Mouse (Mus musculus): Measurements from ENCODE around the gene Psmd13. TPM values are rescaled to one million over a fixed set of nuclear protein-coding genes. Genes with fewer than 3 reads are reported as not detected.

The Psmd13 gene
- polyA plus RNA-seq, 1 experiment from 2014 or later, result 154 TPM

DNA sequence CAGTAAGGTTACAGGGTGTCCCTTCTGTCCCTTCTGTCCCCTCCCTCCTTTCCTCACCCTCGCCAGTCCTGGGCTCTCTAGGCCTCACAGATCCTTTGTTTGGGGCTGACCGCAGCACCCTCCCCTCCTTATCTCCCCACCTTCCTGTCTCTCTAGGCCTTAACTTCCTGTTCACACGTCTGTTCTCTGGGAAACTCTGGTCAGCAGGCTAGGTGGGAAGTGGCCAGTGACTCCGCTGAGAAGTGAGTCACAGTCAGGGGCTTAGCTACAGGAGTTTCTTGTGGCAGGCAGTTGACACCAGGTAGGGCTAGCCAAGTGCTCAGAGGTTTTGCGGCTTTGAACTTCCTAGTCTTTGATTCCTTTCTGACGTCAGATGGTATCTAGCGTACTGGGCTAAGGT lies 65.2 kb downstream of the Psmd13 start:
- Histone ChIP-seq H3K4me1 (replicated peaks) (peaks cover 54% of the 10 kb centered on the region), H3K36me3 (peaks cover 12% of the 10 kb centered on the region; the same call in 1 of the 2 replicates)

DNA sequence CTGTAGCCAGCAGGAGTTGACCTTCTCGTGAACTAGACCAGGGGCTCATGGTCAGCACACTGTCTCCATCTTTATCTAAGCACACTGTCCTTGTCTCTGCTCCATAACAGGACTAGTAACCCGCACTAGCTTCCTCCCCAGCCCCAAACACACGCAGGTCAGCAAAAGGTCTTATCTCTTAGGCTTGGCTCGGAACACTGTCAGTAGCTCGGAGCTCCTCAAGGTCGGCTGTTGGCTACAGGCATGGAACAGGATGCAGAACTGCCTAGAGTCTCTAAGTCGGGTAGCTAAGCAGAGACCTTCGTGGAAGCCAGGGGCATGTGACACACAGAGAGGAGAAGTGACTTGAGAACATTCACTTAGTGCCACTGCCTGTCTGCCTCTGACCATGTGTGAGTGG lies 66.4 kb downstream of the Psmd13 start:
- H3K4me3 ChIP-seq, result no peak overlapping the region
- no peak overlapping the region for H3K4me2 ChIP-seq
- no peak for ATAC-seq (replicated peaks; ENCODE audit: insufficient number of reproducible peaks, insufficient read depth, low FRiP score, low read depth)
- no peaks in the 10 kb centered on the region for H3K9me3 ChIP-seq (replicated peaks)
- peak overlapping the region; percentile 70 for H3K27ac ChIP-seq
- H3K36me3 ChIP-seq, result peaks cover 12% of the 10 kb centered on the region; the same call in 1 of the 2 replicates
- peaks cover 49% of the 10 kb centered on the region for H3K4me1 ChIP-seq (replicated peaks)
- no peaks in the 10 kb centered on the region for H3K27me3 ChIP-seq
- no peak overlapping the region for H3K9ac ChIP-seq
- 30% methylated on average over 8 of the region's 8 CpGs for WGBS

More for the DNA sequence above, 65.2 kb downstream of the Psmd13 start:
- Histone ChIP-seq H3K27ac (peak overlapping the region; percentile 70), H3K9me3 (replicated peaks) (no peaks in the 10 kb centered on the region), H3K4me3 (no peak overlapping the region), H3K27me3 (no peaks in the 10 kb centered on the region), H3K9ac (no peak overlapping the region), H3K4me2 (no peak overlapping the region)
- peak; percentile 41 for ATAC-seq (replicated peaks; ENCODE audit: insufficient number of reproducible peaks, insufficient read depth, low FRiP score, low read depth)
- whole genome bisulfite sequencing, result 36% methylated on average over 7 of the region's 7 CpGs

Other genes with a start within 250 kb of the Psmd13 start
- gene Olfr53, start 235.5 kb upstream of the Psmd13 start, polyA plus RNA-seq (2015; fragmentation: Nextera tagmentation; extraction: Ambion mirVana), result not detected in 2 replicates
- gene Olfr539, start 222.0 kb upstream of the Psmd13 start, polyA plus RNA-seq (2015; fragmentation: Nextera tagmentation; extraction: Ambion mirVana), result not detected in 2 replicates
- not detected in 2 replicates for gene Olfr45, start 200.0 kb upstream of the Psmd13 start, polyA plus RNA-seq (2015; fragmentation: Nextera tagmentation; extraction: Ambion mirVana)
- gene Olfr541, start 184.7 kb upstream of the Psmd13 start, polyA plus RNA-seq (2015; fragmentation: Nextera tagmentation; extraction: Ambion mirVana), result not detected in 2 replicates
- not detected in 2 replicates for gene Cyp2e1, start 118.2 kb upstream of the Psmd13 start, polyA plus RNA-seq (2015; fragmentation: Nextera tagmentation; extraction: Ambion mirVana)
- 0.13 and 0.21 TPM in 2 replicates for gene Syce1, start 94.1 kb upstream of the Psmd13 start, polyA plus RNA-seq (2015; fragmentation: Nextera tagmentation; extraction: Ambion mirVana)
- 0.78 and 0.95 TPM in 2 replicates for gene Zfp941, start 59.8 kb upstream of the Psmd13 start, polyA plus RNA-seq (2015; fragmentation: Nextera tagmentation; extraction: Ambion mirVana)
- gene Urah, start 47.0 kb upstream of the Psmd13 start, polyA plus RNA-seq (2015; fragmentation: Nextera tagmentation; extraction: Ambion mirVana), result 0.68 and 1.4 TPM in 2 replicates
- gene Scgb1c1, start 36.4 kb upstream of the Psmd13 start, polyA plus RNA-seq (2015; fragmentation: Nextera tagmentation; extraction: Ambion mirVana), result 0.36 TPM in 1 of 2 replicates, not detected in the other
- not detected in 2 replicates for gene Odf3, start 34.2 kb upstream of the Psmd13 start, polyA plus RNA-seq (2015; fragmentation: Nextera tagmentation; extraction: Ambion mirVana)
- gene Gm45785, start 25.6 kb upstream of the Psmd13 start, polyA plus RNA-seq (2015; fragmentation: Nextera tagmentation; extraction: Ambion mirVana), result not detected in 2 replicates
- gene Ric8a, start 25.0 kb upstream of the Psmd13 start, polyA plus RNA-seq (2015; fragmentation: Nextera tagmentation; extraction: Ambion mirVana), result 36.0 and 47.3 TPM in 2 replicates
- gene Bet1l, start 24.4 kb upstream of the Psmd13 start, polyA plus RNA-seq (2015; fragmentation: Nextera tagmentation; extraction: Ambion mirVana), result 30.2 and 31.9 TPM in 2 replicates
- 54.1 and 55.8 TPM in 2 replicates for gene Sirt3, start 341 bp downstream of the Psmd13 start, polyA plus RNA-seq (2015; fragmentation: Nextera tagmentation; extraction: Ambion mirVana)
- gene Cox8b, start 18.5 kb downstream of the Psmd13 start, polyA plus RNA-seq (2015; fragmentation: Nextera tagmentation; extraction: Ambion mirVana), result 309 and 515 TPM in 2 replicates
- gene Nlrp6, start 38.9 kb downstream of the Psmd13 start, polyA plus RNA-seq (2015; fragmentation: Nextera tagmentation; extraction: Ambion mirVana), result 0.24 and 2.8 TPM in 2 replicates
- gene Pgghg, start 59.4 kb downstream of the Psmd13 start, polyA plus RNA-seq (2015; fragmentation: Nextera tagmentation; extraction: Ambion mirVana), result 9.3 and 15.5 TPM in 2 replicates
- gene Ifitm5, start 68.3 kb downstream of the Psmd13 start, polyA plus RNA-seq (2015; fragmentation: Nextera tagmentation; extraction: Ambion mirVana), result 1.6 and 2.5 TPM in 2 replicates
- not detected in 2 replicates for gene Gm45717, start 74.0 kb downstream of the Psmd13 start, polyA plus RNA-seq (2015; fragmentation: Nextera tagmentation; extraction: Ambion mirVana)
- 459 and 624 TPM in 2 replicates for gene Ifitm2, start 74.0 kb downstream of the Psmd13 start, polyA plus RNA-seq (2015; fragmentation: Nextera tagmentation; extraction: Ambion mirVana)
- gene Ifitm1, start 85.3 kb downstream of the Psmd13 start, polyA plus RNA-seq (2015; fragmentation: Nextera tagmentation; extraction: Ambion mirVana), result 11.7 and 49.8 TPM in 2 replicates
- gene Ifitm3, start 128.8 kb downstream of the Psmd13 start, polyA plus RNA-seq (2015; fragmentation: Nextera tagmentation; extraction: Ambion mirVana), result 103 and 212 TPM in 2 replicates
- gene Ifitm6, start 136.0 kb downstream of the Psmd13 start, polyA plus RNA-seq (2015; fragmentation: Nextera tagmentation; extraction: Ambion mirVana), result 0.53 and 1.4 TPM in 2 replicates
- not detected in 2 replicates for gene Gm17387, start 147.2 kb downstream of the Psmd13 start, polyA plus RNA-seq (2015; fragmentation: Nextera tagmentation; extraction: Ambion mirVana)
- gene B4galnt4, start 179.1 kb downstream of the Psmd13 start, polyA plus RNA-seq (2015; fragmentation: Nextera tagmentation; extraction: Ambion mirVana), result 1.0 and 2.0 TPM in 2 replicates
- gene Pkp3, start 196.2 kb downstream of the Psmd13 start, polyA plus RNA-seq (2015; fragmentation: Nextera tagmentation; extraction: Ambion mirVana), result 0.97 and 5.9 TPM in 2 replicates
- gene Sigirr, start 218.6 kb downstream of the Psmd13 start, polyA plus RNA-seq (2015; fragmentation: Nextera tagmentation; extraction: Ambion mirVana), result 3.6 and 5.6 TPM in 2 replicates
- gene Ano9, start 235.8 kb downstream of the Psmd13 start, polyA plus RNA-seq (2015; fragmentation: Nextera tagmentation; extraction: Ambion mirVana), result 0.16 and 0.82 TPM in 2 replicates
- 51.9 and 56.5 TPM in 2 replicates for gene Ptdss2, start 240.4 kb downstream of the Psmd13 start, polyA plus RNA-seq (2015; fragmentation: Nextera tagmentation; extraction: Ambion mirVana)

Measured in heart, embryonic 15.5 days (tissue).